Mouse (Mus musculus) embryonic facial prominence, embryonic 11.5 days (tissue): Measurements from ENCODE around the gene Nsmce1. TPM values are rescaled to one million over a fixed set of nuclear protein-coding genes. Genes with fewer than 3 reads are reported as not detected.
A peak's percentile ranks its signal among the peaks of the same experiment; 100 is the strongest.

Experiments used
- ATAC-seq: fragments of 200-750 bp; cut with Nextera tagmentation; replicated peaks from 2 replicates; pipeline ENCODE4 v1.8.0; 2017; ENCODE audit warnings: low read depth; ENCODE audit not compliant: insufficient number of reproducible peaks, low FRiP score, low TSS enrichment
- DNase-seq: peaks from one replicate; pipeline ENCODE4 v3.0.0-alpha.2; 2015; ENCODE audit warnings: low spot score
- H3K27ac ChIP-seq: fragments of 300-500 bp; sonication (generic); replicated peaks from 2 replicates; pipeline ENCODE4 v1.5.1; 2014; ENCODE audit warnings: mild to moderate bottlenecking, low read depth, low read length, control low read depth
- H3K27me3 ChIP-seq: fragments of 300-500 bp; sonication (generic); 2 replicates; pipeline ENCODE4 v1.6.1; 2014; ENCODE audit warnings: mild to moderate bottlenecking, low read length, moderate library complexity, mixed read lengths; ENCODE audit not compliant: control insufficient read depth, insufficient read depth
- H3K36me3 ChIP-seq: fragments of 300-500 bp; sonication (generic); replicated peaks from 2 replicates; pipeline ENCODE4 v1.6.1; 2014; ENCODE audit warnings: low read depth, mild to moderate bottlenecking, low read length, moderate library complexity, mixed read lengths; ENCODE audit not compliant: control insufficient read depth, insufficient read depth
- H3K4me1 ChIP-seq: fragments of 300-500 bp; sonication (generic); 2 replicates; pipeline ENCODE4 v1.6.1; 2014; ENCODE audit warnings: low read length, mixed read lengths; ENCODE audit not compliant: control insufficient read depth, insufficient read depth
- H3K4me2 ChIP-seq: fragments of 300-500 bp; sonication (generic); 2 replicates; pipeline ENCODE4 v1.6.1; 2014; ENCODE audit warnings: low read depth, mild to moderate bottlenecking, control low read depth, low read length, moderate library complexity
- H3K4me3 ChIP-seq: fragments of 300-500 bp; sonication (generic); 2 replicates; pipeline ENCODE4 v1.5.1; 2014; ENCODE audit warnings: low read depth, low read length, control low read depth
- H3K9ac ChIP-seq: fragments of 300-500 bp; sonication (generic); replicated peaks from 2 replicates; pipeline ENCODE4 v1.6.1; 2014; ENCODE audit warnings: mild to moderate bottlenecking, control low read depth, low read length
- H3K9me3 ChIP-seq: fragments of 300-500 bp; sonication (generic); replicated peaks from 2 replicates; pipeline ENCODE4 v1.6.1; 2016; ENCODE audit warnings: mild to moderate bottlenecking, low read length, inconsistent platforms, mixed read lengths; ENCODE audit not compliant: control insufficient read depth
- WGBS: fragments of 180-500 bp; shearing (Covaris S2); extraction: QIAGEN DNeasy Blood & Tissue Kit; methylation state at CpG from one replicate; pipeline ENCODE4 v1.1.7; 2014; 5-methylcytosine and 5-hydroxymethylcytosine counted together
- polyA plus RNA-seq: library from polyadenylated mRNA; unstranded; fragments of >200 nt; fragmentation: Nextera tagmentation; extraction: Ambion mirVana; gene quantifications from 2 replicates; pipeline ENCODE4 v1.2.1, GENCODE M21; 2014

Gene Nsmce1
- polyA plus RNA-seq, 1 experiment from 2014 or later, result 119 TPM

DNA sequence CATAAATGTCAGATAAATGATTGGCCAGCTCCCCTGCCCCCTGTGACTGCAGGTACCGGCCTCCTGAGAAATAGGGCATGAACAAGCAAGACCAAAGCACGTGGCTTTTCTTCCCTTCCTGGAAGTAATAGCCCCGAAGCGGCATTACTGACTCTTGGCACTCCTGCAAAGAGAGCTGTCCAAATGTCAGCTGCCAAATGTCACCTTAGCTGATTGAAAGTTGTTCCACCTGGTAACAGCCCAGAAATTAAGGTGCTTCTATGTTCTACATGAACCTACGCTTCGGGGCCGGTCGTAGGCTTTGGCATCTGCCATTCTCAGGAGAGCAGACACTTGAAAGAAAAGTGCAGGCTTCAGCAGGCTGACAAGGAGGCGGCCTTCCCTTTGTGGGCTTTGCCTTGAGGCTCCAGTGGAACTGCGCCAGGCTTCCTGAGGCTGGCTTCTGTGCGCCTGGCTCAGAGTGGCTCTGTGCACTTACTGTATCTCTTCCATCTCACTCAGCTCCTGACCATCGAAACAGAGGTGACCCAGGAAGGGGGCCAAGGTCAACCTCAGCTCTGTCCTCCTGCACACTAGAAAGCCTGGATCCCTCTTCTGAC lies 63.8 kb downstream of the Nsmce1 start:
- no peak for DNase-seq
- 83% methylated on average over 12 of the region's 12 CpGs for WGBS
- H3K9me3 ChIP-seq, result no peaks in the 10 kb centered on the region
- H3K4me2 ChIP-seq, result no peak overlapping the region
- H3K27ac ChIP-seq, result no peak overlapping the region
- no peak for ATAC-seq
- H3K9ac ChIP-seq, result no peak overlapping the region
- H3K4me1 ChIP-seq, result no peaks in the 10 kb centered on the region
- no peaks in the 10 kb centered on the region for H3K36me3 ChIP-seq
- H3K4me3 ChIP-seq, result no peak overlapping the region
- H3K27me3 ChIP-seq, result no peaks in the 10 kb centered on the region

DNA sequence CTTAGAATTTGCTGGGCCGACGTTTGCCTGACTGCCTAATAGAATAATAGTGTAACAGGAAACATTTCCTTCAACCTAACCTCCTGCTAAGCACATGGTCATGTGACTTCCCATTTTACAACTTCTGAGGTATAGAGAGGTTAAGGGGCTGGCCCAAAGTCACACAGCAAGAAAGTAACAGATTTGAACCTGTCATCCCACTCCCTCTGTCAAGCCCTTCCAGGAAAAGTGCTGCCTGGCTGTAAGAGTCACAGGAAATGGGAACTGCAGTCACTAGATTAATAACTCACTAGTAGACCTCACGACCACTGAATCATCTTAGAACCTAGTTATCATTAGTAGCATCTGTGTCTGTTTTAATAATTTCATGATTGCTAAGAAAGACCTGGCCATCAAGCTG lies 68.3 kb downstream of the Nsmce1 start:
- ATAC-seq, result no peak
- Histone ChIP-seq H3K4me2 (no peak overlapping the region), H3K27me3 (no peaks in the 10 kb centered on the region), H3K36me3 (no peaks in the 10 kb centered on the region), H3K4me1 (no peaks in the 10 kb centered on the region), H3K27ac (no peak overlapping the region), H3K9me3 (no peaks in the 10 kb centered on the region), H3K9ac (no peak overlapping the region), H3K4me3 (no peak overlapping the region)
- WGBS, result 56% methylated on average over 3 of the region's 3 CpGs
- DNase-seq, result no peak

- ATAC-seq (no peak), DNase-seq (no peak)
- Histone ChIP-seq H3K4me3 (no peak overlapping the region), H3K4me1 (no peaks in the 10 kb centered on the region), H3K4me2 (no peak overlapping the region), H3K27me3 (no peaks in the 10 kb centered on the region), H3K9me3 (no peaks in the 10 kb centered on the region), H3K27ac (no peak overlapping the region), H3K9ac (no peak overlapping the region), H3K36me3 (no peaks in the 10 kb centered on the region)
- WGBS, result 55% methylated on average over 2 of the region's 2 CpGs
Observed at GRCm38 (mm10) chr7:125421911-125422310, 69.5 kb downstream of the Nsmce1 start.

- DNase-seq (peak; percentile 26), ATAC-seq (no peak)
- Histone ChIP-seq H3K36me3 (no peaks in the 10 kb centered on the region), H3K9ac (no peak overlapping the region), H3K4me1 (no peaks in the 10 kb centered on the region), H3K27ac (no peak overlapping the region), H3K4me3 (no peak overlapping the region), H3K4me2 (no peak overlapping the region), H3K27me3 (no peaks in the 10 kb centered on the region), H3K9me3 (no peaks in the 10 kb centered on the region)
- WGBS, result 65% methylated on average over 2 of the region's 2 CpGs
Observed at GRCm38 (mm10) chr7:125420190-125420589, 71.2 kb downstream of the Nsmce1 start.

DNA sequence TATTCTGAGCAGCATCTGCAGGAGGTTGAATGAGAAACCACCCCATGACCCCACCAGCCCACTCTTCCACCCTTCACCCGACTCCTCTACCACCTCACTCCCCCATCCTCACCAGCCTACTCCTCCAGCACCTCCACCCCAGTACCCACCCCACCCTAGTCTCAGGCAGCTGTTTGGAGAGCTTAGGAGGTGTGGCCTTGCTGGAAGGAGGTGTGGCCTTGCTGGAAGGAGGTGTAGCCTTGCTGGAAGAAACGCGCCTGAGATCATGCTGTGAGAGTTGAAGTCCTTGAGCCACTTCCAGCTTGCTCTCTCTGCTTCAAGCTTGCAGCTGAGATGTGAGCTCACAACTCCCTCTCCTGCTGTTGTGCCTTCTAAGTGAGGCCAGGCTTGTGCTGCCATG lies 73.0 kb downstream of the Nsmce1 start:
- peak; percentile 3 for DNase-seq
- 15% methylated on average over 3 of the region's 3 CpGs for WGBS
- no peak overlapping the region for H3K4me3 ChIP-seq
- no peak overlapping the region for H3K4me2 ChIP-seq
- no peaks in the 10 kb centered on the region for H3K36me3 ChIP-seq
- ATAC-seq, result 0 out of 2 replicates have a peak, but pooled peaks have one; percentile 15
- H3K27me3 ChIP-seq, result no peaks in the 10 kb centered on the region
- no peak overlapping the region for H3K9ac ChIP-seq
- H3K9me3 ChIP-seq, result no peaks in the 10 kb centered on the region
- H3K27ac ChIP-seq, result no peak overlapping the region
- H3K4me1 ChIP-seq, result no peaks in the 10 kb centered on the region

Other genes with a start within 250 kb of the Nsmce1 start
- 11.3 and 11.9 TPM in 2 replicates for gene Kdm8, start 46.9 kb downstream of the Nsmce1 start, polyA plus RNA-seq
- 1.8 and 2.0 TPM in 2 replicates for gene Il4ra, start 60.5 kb upstream of the Nsmce1 start, polyA plus RNA-seq
- 0.11 and 0.20 TPM in 2 replicates for gene Il21r, start 111.8 kb upstream of the Nsmce1 start, polyA plus RNA-seq
- gene Gtf3c1, start 216.2 kb upstream of the Nsmce1 start, polyA plus RNA-seq, result 29.8 and 32.8 TPM in 2 replicates
- gene D430042O09Rik, start 216.3 kb upstream of the Nsmce1 start, polyA plus RNA-seq, result 7.8 and 9.8 TPM in 2 replicates